Mouse (Mus musculus): Measurements from ENCODE around the gene Ctcf.

DNA sequence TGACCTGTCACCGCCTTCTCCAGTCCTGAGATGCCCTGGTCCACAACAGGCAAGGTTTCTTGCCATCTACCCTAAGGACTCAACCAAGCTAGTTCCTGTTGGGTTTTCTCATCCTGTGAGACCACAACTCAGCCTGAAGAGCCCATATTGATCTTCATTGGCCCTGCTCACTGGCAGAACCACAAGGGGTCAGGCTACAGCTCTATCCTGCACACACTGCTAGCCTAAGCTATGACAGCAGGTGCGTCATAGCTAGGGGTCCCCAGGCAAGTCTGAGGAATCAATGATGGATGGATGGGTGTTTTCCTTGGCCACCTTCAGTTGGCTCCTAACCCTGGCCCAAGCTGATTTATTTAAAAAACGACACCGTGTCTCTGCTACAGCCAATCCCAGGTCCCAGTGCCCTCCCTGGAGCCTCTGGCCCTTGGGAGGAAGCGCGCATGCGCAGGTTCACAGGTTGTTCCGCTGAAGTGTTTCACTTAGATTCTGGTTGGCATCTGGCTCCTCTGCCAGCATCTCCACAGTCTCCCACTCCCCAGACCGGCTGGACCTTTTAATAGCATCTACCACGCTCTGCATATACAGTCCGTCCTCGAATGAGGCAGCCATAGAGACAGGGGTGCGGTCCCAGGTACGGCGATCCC is 80.1 kb downstream of the Ctcf start:
- TF ChIP-seq CTCF (IDR thresholded peaks at IDR 0.05; ENCODE audit: control insufficient read depth, insufficient read depth, insufficient replicate concordance, low read depth, low read length): no peak
- no peak for TF ChIP-seq POLR2A (IDR thresholded peaks at IDR 0.05; ENCODE audit: control insufficient read depth, low read depth, low read length)

Measured in testis, adult 2 months (tissue).